Mouse (Mus musculus) c-Kit-positive CD71-negative TER-119-negative erythroid progenitor cells, embryonic 14.5 days (primary cell): ENCODE data around the gene Xxylt1.

ENCODE experiments used
- DNase-seq: peaks from one replicate; pipeline ENCODE4 v3.0.0-alpha.2; 2013; ENCODE audit warnings: low read depth

The Xxylt1 gene

DNA sequence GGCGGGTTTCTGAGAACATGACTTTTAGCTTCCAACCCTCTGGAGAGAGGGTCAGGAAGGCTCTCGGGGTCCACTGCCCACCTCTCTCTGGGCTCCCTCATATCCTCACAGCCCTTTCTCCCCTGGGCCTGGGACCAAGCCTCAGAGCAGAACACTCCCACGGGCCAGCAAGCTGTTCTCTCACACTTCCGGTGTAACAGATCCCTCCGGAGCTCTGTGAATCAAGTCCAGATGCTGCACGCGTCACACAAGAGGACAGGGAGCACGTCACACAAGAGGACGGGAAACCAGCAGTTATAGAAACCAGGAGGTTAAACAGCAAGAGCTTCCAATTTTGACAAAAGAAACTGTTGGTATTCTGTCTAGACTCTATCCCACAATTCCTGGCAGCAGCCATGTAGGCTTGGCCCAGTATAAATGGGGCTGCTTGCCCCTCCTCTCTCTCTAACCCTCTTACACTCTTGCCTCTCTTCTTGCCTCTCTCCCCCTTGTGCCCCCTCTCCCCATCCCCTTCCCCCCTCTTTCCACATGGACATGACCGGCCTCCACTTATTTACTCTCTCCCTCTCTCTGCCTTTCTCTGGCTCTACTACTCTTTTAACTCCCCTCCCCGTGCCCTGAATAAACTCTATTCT lies 19.9 kb downstream of the Xxylt1 start:
- no peak for DNase-seq

DNA sequence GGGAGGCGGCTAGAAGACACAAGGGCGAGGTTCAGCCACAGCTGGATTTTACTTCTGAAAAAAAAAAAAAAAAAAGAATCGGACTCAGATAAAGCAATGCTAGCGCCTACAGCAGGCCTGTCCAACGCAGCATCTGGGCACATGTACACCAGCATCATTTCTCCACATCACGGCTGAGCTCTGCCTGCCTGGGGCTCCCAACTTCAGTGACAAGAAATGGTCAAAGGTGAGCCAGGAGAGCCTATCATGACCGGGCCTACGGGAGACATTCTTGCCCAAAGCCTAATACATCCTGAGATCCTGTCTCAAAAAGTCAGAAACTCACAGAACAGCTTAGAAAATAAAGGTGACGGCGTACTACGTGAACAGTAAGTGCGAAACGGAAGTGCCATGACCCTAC lies 20.5 kb downstream of the Xxylt1 start:
- DNase-seq, result no peak

DNA sequence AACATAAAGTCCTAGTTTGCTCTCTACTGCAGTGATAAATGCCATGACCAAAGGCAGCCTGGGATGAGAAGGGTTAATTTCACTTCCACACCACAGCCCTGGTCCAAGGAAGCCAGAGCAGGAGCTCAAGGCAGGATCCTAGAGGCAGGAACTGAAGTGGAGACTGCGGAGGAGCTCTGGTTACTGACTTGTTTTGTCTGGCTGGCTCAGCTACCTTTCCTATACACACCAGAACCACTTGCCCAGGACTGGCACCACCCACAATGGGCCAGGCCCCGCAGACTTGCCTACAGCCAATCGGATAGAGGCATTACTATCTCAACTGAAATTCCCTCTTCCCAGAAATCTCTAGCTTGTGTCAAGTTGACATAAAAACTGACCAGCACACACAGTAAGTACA lies 21.0 kb downstream of the Xxylt1 start:
- DNase-seq, result no peak

DNA sequence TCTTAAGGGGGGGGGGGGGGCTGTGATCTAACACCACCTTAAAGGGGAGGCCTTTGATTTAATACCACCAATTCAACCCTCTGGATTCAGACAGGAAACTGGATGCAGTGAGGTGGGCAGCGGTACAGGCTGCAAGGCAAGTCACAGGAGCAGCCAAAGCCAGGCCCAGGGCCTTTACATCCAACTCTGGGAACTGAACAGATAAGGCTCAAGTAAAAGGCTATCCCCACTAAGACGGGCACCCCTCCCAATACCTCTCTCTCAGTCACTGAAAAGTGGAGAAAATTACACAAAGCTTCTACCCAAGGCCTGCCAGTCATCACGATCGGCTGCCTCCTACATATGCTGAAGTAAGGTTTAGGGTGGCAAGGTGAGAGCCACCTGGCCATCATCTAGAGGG lies 21.5 kb downstream of the Xxylt1 start:
- no peak for DNase-seq

DNA sequence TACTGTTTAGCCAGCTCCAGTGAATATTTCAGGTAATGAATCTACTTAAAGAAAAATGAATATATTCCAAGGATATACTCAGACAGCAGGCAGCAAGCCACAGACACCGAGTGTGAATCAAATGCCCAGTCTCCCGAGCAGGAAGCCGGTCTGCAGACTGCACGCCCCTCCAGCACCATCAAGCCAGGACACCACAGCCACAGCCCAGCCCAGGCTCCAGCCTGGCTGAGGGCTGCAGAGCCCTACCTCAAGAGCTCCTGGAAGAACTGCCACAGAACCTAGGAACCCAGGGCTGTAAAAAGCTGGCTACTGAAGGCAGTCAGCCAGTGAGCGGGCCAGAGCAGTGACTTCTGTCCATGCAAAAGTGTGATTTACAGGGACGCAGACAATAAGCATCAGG lies 28.4 kb downstream of the Xxylt1 start:
- no peak for DNase-seq

DNA sequence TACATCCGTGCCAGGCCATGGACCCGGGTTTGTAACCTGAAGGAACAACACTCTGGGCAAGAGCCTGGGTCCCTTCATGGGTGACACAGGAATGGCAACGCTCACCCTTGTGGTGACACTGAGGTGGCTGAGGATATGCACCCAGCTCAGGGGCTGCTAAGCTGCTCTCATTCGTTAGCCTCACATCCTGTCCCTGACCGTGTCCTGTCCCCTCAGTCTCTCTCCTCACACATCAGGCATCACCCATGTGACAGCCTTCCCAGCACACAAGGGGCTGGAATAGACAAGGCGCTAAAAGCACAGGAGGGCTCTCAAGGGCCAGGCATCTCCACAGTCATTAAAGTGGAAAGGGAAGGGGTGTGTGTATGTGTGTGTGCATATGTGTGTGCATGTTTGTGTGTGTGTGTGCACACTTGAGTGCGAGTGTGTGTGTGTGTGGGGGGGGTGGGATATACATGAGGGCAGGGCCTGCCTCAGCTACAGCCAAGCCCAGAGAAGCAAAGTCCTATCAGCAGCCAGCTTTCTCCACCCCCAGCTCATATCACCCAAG lies 29.0 kb downstream of the Xxylt1 start:
- no peak for DNase-seq

DNA sequence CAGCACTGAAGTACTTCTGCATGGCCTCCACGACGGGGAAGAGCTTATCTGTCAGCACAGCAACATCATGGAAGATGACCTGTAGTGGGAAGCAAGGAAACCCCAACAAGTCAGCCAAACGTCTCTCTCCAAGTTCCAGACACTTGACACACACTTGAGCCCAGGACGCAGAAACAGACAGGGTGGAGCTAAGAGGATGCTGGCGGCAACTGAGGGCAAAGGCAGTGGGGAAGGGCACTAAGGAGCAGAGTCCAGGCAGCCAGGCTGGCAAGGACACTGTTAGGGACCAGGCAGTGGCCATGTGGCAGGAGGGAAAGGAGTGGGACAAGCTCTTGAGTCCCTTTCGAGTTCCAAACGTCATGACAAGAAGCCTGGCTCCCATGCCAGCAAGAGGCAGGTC lies 30.5 kb downstream of the Xxylt1 start:
- no peak for DNase-seq

DNA sequence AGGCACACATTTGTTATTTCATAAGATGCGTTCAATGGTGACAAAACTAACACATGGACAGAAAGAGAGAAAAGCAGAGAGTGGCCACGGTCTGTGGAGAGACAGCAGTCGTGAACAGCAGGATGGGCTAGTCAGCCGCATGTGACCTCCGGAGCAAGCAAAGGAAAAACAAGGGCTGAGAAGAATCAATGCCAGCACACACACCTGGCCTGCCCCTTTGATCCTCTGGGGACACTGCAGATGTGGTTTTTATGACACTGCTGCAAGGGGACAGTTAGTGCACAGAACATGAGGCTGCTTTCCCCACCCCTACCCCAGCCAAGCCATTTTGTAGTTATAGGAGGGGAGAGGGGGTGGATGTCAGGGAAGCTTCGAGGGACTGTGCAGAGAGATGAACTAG lies 33.0 kb downstream of the Xxylt1 start:
- no peak for DNase-seq

DNA sequence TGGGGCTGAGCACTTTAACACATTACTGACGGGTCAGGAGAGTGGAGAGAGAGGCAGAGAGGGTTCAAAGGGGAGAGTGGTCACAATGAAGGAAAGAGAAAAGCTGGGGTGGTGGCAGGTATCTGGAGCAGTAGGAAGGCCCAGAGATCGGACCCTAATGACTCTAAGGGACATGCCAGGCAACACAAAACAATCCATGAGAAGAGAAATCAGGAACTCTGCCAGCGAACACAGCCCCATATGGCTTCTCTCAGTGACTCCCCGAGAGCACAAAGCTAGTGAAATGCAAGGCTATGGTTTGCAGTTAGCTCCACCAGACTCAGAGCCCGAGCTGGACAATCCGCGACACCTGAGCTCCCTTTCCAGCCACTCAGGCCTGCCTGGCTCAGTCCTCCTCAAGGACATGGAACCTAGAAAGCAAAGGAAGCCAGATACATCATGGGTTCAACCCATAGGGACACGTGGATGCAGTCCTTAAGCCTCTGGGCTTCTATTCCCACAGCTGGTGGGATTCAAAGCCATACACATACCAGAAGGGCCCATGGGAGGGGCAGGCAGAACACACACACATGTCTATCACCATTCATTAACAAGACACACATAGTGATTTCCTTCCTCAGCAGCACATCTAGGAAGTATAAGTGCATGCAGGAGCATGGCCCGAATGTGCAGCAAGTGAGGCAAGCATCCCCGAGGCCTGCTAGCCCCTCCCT lies 33.9 kb downstream of the Xxylt1 start:
- DNase-seq, result no peak

DNA sequence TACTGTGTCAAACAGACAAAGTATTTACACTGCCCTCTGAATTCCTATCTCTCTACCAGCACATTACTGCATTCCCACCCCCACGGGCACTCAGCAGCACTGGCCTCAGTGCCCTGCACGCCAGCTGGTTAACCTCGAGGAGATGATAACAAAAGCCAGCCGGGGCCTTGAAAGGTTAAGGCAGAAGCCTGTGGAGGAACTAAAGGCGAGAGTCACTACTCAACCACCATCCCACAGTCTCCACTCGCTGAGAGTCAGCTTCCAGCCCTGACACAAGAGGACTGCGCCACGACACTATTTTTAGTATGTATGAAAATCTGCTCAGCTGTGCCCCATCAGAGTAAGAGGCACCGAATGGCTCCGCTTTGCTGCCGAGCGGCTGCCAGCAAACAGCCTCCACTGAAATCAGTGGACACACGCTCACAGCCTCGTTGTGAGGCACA lies 35.0 kb downstream of the Xxylt1 start:
- no peak for DNase-seq

DNA sequence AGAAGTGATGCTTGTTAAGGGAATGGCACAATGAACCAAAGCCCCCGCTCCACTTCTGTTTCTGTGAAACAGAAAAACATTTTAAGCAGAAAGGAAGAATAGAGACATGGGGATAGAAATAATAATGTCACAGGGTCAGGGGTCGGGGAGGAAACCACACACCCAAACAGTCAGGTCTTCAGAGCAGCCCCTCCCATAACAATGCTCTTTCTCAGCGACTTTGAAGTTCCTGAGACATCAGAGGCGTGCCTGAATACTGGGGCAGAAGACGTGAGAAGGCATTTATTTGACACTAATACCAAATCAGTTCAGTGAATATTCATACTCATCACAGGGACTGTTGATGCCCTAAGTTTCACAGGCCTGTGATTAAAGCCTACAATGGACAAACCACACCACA lies 36.0 kb downstream of the Xxylt1 start:
- DNase-seq, result no peak

DNA sequence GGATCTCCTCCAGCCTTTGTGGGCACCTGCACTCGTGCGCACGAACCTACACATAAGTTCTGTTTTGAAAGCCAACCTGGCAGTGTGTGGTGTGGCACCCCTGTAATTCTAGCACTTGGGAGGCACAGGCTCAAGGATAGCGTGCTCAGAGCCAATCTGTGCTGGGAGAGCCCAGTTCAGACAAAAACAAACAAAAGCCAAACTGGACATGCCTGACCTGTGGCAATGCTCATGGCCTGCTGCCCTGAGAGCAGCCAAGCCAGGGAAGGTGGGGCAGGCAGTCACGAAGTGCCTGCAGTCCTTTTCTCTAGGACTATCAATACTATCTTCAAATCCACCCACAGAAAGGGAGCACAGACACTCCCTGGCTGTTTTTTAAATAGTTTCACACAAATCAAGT lies 38.1 kb downstream of the Xxylt1 start:
- no peak for DNase-seq

DNA sequence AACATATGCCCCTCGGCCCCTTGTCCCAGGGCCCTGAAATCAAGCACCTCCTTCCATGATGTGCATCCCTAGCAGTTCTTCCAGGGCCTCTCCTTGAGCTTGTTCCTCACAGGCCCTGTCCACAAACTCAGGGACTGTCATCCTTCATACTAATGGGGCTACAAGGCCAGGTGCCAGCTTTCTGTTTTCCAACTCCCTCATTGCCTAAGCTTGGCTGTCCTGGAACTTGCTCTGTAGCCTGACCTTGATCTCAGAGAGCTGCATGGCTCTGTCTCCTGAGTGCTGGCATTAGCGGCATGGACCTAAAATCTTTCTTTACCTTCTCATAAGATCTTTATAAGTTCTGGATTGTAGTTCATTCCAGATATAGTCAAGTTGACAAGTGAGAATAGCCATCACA lies 39.7 kb downstream of the Xxylt1 start:
- no peak for DNase-seq

DNA sequence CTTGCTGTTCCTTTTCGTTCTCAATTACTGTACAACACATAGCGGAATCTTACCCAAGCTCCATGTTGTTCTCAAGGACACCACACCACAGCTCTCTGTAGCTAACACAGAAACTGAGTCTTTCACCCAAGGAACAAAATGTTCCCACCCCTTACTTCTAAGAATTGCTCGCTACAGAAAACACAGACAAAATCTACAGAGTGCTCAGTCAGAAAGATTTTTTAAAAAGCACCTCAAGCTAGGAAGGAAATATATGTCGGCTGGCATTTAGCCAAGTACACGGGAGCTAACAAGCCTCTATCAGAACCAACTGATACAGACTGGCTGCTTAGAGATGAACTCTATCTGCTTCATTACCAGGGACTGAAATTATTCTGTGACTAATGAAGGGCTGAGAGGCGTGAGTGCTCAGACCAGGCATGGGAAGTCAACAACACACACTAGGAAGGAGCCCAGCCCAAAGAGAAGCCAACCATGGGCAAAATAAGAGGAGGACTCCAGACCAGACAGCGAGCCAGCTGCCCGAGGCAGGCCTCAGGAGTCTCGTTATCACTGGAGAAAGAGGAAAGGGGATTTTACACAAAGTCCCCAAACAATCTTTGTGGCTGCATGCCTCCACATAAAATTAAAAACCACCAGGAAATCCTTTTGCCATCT lies 41.3 kb downstream of the Xxylt1 start:
- DNase-seq, result no peak

DNA sequence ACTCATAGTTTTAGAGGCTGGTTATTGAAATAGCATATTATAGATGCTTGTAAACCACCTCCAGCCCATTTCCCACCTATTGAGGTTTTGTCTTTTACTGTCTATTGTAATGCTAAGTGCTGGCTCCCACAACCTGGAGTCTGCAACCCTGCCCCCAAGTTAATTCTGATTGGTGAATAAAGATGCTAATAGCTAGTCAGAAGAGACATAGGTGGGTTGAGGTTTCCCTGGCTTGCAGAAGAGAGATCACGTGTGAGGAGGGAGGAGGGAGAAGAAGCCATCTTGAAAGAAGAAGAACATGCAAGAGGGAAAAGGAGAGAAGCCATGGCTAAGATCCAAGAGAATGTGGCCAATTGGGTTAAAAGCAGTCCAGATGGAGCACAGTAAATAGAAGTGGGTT lies 43.8 kb downstream of the Xxylt1 start:
- DNase-seq, result no peak

DNA sequence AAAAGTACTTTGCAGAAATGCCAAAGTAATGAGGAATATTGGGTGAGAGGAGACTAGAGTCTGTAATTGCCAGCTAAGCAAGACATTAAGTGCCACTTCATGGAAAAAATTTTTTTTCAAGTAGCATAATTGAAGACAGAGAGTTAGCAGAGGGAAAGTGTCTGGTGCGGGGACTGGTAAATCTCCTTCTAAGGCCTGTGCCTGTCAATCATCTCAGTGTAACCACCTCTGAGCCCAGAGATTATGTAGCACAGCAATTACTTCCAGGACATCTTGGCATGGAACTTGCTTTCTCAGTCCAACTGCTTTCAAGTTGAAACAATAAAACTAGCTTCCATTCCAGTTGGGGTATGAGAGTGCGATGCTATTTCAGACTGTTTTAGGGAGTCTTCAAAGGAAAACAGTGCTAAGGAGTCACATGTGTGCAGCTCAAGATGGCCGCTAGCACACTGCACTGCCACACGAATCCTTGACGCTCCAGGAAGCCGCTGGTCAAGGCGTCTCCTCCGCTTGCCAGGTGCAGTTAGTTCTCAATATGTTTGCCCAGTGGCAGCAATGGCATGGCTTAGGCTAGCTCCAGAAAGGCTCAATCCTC lies 45.5 kb downstream of the Xxylt1 start:
- no peak for DNase-seq

DNA sequence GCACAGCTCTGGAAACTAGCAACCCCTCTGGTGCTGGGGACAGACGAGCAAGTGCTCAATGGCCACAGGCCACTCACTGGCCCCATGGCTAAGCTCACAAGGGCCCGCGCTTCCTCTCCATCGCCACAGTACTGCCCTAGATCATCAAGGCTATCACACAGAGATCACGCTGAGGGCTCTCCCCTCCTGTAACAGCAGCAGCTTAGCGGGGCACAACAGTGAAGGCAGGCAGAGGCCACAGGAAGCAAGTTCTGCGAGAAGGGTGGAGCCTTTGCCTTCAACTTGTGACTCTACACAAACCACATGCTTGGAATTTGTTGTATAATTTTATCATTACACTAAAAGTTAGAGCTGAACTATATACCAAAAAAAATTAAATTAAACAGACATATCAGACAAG lies 46.0 kb downstream of the Xxylt1 start:
- no peak for DNase-seq

DNA sequence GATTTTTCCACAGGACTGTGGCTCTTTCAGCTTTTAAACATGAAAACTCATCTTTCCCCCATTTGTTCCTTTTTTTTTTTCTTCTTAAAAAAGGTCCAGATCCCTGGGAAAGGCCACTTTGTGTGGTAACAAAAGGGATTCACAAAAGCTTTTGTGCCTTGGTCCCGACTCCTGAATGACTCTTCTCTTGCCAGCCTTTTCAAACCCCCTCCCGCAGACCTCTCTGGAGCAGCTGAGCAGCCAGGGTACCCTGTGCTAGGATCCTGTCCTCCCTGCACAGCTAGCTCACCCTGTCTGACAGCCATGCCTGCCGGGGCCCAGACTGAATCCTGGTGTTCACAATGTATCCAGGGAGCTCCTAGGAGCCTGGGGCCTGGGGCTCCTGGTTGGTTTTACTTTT lies 47.2 kb downstream of the Xxylt1 start:
- no peak for DNase-seq

DNA sequence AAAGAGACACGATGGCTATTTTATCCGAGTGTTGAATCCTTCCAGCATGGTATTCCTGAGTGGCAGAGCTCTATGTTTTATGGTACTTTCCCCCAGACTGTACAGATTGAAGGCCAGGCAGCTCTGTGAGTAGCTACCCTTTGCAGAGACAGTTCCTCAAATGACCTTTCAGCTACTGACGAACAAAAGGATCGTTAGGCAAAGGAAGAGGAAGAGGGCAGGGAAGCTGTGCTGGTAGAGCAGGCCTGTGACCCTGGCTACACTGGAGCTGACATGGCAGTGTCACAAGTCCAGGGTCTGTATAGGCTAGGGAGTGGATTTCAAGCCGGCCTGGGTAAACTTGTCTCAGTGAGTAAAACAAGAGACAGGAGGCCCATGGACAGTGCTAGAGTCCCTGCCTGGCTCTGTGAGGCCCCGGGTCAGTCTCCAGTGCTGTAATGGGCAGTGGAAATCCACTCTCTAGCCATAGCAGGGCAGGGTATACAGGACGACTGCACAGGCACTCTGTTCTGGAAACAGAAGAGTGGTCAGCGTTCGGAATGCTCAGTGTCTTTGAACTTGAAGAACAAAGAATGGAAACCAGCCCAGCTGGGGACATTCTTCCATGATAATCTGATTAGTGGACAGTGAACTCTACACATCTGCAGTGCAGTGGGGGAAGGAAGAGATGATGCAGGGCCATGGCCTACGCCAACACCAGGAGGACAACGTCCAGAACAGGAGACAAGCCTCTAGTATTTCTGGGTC lies 51.3 kb downstream of the Xxylt1 start:
- no peak for DNase-seq

DNA sequence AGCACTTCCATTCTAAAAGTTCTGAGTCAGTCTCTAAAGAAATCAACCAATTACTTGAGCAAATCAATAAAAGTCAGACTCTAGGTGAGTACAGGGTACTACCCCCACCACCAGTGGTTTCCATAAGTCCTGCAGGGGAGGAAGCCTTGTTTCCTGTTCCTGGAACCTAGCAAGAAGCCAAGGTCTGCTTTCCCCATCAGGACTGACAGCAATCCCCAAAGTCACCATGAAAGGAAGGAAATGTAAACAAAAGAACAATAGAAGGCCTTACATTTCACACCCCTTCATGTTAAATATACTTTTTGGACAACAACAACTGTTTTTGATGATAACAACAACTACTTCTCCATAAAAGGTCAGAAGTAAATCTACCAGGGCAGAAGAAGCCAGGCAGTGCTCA lies 53.6 kb downstream of the Xxylt1 start:
- DNase-seq, result no peak

DNA sequence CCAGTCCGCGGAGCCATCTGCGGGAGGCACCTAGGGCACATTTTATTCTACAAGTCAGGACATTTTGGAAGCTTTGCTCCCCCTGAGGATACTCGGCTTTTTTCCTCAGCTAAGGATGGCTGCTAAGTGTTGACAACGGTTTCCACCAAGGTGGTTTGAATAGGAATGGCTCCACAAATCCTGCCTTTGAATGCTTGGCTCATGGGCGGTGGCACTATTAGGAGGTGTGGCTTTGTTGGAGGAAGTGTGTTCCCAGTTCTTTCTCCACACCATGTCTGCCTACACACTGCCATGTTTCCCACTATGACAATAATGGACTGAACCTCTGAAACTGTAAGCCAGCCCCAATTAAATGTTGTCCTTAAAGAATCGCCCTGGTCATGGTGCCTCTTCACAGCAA lies 55.7 kb downstream of the Xxylt1 start:
- DNase-seq, result no peak

DNA sequence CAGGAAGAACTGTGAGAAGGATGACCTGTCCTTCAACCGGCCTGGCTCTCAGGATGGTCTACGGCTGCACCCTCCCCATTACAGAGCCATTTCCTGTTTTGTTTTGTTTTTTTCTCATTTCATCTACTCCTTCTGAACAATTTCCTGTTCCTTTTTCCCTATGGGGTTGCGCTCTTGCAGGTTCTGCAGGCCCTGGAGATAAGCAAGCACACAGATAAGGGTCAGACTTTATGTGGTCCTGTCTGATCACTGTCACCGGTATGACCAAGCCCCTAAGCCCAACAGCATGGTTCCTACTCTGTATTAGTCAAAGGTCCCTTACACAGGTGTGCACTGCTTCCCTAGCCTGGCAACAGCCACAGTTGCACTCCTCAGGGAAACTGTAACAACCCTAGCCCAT lies 56.2 kb downstream of the Xxylt1 start:
- DNase-seq, result no peak
